Mouse (Mus musculus): ENCODE data around the gene Pdcl3. TPM values are rescaled to one million over a fixed set of nuclear protein-coding genes. Genes with fewer than 3 reads are reported as not detected.

Gene Pdcl3
- polyA plus RNA-seq, 1 experiment from 2014 or later = 126 TPM

DNA sequence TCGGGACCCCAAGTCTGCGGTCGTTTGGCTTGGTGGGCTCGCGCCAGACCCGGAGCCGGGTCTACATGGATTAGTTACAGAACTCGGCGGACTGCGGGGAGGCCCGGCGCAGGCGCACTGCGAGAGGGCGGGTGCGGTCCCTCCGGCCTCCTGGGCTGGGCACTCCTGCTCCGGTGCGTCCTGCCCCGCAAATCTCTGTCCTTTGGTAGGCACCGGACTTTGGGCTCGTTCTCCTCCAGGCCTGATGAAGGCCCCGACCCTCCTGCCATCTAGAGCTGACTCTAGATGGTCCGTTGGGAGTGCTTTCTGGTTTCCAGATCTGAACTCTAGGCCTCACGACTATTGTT is 2.4 kb downstream of the Pdcl3 start:
- Histone ChIP-seq H3K4me3 (peak overlapping the region; percentile 86), H3K4me1 (peaks cover 34% of the 10 kb centered on the region), H3K36me3 (peaks cover 25% of the 10 kb centered on the region), H3K27ac (replicated peaks) (peak overlapping the region; percentile 90), H3K9ac (peak overlapping the region; percentile 97), H3K4me2 (peak overlapping the region; percentile 91), H3K9me3 (no peaks in the 10 kb centered on the region), H3K27me3 (replicated peaks) (no peaks in the 10 kb centered on the region)
- ATAC-seq (ENCODE audit: extremely low read depth, insufficient number of reproducible peaks, low FRiP score, low TSS enrichment) = peak; percentile 78
- under 1% methylated on average over 25 of the region's 25 CpGs for WGBS

DNA sequence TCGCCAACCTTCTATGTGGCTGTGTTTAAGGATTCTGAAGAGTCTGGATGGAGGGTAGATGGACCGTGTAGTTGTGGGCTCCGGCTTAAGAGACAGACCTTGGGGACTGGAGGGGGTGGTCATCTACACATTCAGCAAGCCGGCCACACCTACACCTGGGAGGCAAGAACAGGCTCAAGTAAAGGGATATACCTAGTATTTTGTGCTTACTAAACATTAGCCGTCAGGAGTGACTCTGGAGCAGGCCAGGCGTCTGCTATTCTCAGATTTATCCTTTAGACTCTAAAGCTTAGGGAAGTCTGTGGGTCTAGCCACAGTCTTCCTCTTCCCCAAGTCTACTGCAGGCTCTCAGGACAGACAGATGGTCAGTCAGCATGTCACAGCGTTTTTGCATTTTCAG is 2.9 kb downstream of the Pdcl3 start:
- H3K27me3 ChIP-seq (replicated peaks) = no peaks in the 10 kb centered on the region
- H3K9me3 ChIP-seq = no peaks in the 10 kb centered on the region
- peak overlapping the region; percentile 86 for H3K4me3 ChIP-seq
- H3K9ac ChIP-seq = peak overlapping the region; percentile 97
- H3K36me3 ChIP-seq = peaks cover 30% of the 10 kb centered on the region
- peak overlapping the region; percentile 91 for H3K4me2 ChIP-seq
- ATAC-seq (ENCODE audit: extremely low read depth, insufficient number of reproducible peaks, low FRiP score, low TSS enrichment) = no peak
- WGBS = 12% methylated on average over 7 of the region's 7 CpGs
- H3K4me1 ChIP-seq = peaks cover 34% of the 10 kb centered on the region
- H3K27ac ChIP-seq (replicated peaks) = peak overlapping the region; percentile 90

DNA sequence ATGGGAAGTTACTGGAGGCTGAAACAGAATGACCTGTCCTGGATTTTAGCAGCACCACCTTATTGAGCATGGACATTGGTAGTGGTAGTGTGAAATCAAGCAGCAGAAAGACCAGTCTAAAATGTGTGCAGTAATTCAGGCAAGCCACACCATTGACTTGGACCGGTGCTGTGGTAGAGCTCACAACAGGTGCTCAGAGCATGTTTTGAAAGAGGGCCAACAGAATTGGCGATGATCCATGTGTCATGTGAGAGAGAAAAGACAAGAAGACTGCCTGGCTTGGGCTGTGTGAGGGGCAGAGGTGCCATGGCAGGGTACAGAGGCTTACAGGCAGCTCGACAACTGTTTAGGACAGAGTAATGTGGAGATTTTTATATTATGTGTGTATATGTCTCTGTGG is 7.0 kb downstream of the Pdcl3 start:
- Histone ChIP-seq H3K27ac (replicated peaks) (no peak overlapping the region), H3K36me3 (peaks cover 66% of the 10 kb centered on the region)
- 72% methylated on average over 3 of the region's 3 CpGs for WGBS

DNA sequence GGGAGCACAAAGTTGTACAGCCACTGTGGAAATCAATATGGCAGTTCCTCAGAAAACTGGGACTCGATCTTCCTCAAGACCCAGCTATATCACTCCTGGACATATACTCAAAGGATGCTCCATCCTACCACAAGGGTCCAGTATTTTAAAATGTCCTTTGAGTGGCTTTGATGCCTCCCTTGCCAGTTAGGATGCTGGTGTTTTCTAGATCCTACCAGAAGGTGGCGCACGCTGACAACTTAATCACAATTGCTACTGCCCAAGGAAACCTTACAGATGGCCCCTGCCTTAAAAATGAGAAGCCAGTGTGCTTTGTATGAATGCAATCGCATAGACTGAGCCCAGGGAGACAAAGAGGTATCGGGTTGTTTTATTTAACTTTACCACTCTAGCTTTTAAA is 15.7 kb downstream of the Pdcl3 start:
- WGBS = 18% methylated on average over 5 of the region's 5 CpGs
- Histone ChIP-seq H3K27me3 (replicated peaks) (0 out of 2 replicates have a peak, but pooled peaks cover 5% of the 10 kb centered on the region), H3K27ac (replicated peaks) (no peak overlapping the region), H3K4me3 (no peak overlapping the region), H3K9ac (no peak overlapping the region), H3K9me3 (no peaks in the 10 kb centered on the region), H3K4me1 (no peaks in the 10 kb centered on the region), H3K36me3 (peaks cover 19% of the 10 kb centered on the region), H3K4me2 (no peak overlapping the region)
- ATAC-seq (ENCODE audit: extremely low read depth, insufficient number of reproducible peaks, low FRiP score, low TSS enrichment) = no peak

More for the DNA sequence above, 7.0 kb downstream of the Pdcl3 start:
- no peak overlapping the region for H3K9ac ChIP-seq
- H3K27me3 ChIP-seq (replicated peaks) = no peaks in the 10 kb centered on the region
- no peaks in the 10 kb centered on the region for H3K9me3 ChIP-seq
- ATAC-seq (ENCODE audit: extremely low read depth, insufficient number of reproducible peaks, low FRiP score, low TSS enrichment) = no peak
- H3K4me2 ChIP-seq = no peak overlapping the region
- H3K4me1 ChIP-seq = peaks cover 31% of the 10 kb centered on the region
- no peak overlapping the region for H3K4me3 ChIP-seq

DNA sequence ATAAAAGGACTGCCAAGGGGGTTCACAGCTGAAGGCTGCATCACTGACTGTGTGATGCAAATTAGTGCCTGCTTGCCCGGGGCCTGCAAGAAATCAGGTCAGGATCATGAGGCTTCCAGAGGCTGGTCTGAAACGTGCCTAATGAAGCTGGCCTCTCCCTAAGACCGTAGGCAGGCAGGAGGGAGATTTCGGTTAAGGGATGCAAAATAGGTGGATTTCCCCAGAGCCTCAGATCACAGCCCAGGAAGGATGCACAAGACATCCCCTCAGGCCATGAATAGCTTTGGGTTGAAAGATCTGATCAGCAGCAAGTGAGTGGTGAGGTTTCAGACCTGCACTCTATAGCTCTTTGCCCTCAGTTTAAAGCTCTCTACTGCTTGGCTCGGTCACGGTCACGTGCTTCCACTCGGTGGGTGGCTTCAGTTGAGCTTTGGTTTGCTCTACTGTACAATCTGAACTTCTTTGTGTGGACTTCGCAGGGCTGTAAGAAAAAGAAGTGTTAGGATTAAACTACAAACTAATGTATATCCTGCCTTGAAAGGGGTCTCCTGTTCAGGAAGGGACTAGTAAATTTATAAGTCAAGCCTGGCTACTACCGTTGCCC is 20.4 kb downstream of the Pdcl3 start:
- Histone ChIP-seq H3K36me3 (no peaks in the 10 kb centered on the region), H3K27ac (replicated peaks) (no peak overlapping the region), H3K27me3 (replicated peaks) (0 out of 2 replicates have a peak, but pooled peaks cover 5% of the 10 kb centered on the region), H3K4me1 (peaks cover 13% of the 10 kb centered on the region), H3K9me3 (no peaks in the 10 kb centered on the region), H3K4me2 (no peak overlapping the region), H3K4me3 (no peak overlapping the region), H3K9ac (no peak overlapping the region)
- 68% methylated on average over 10 of the region's 10 CpGs for WGBS
- no peak for ATAC-seq (ENCODE audit: extremely low read depth, insufficient number of reproducible peaks, low FRiP score, low TSS enrichment)

DNA sequence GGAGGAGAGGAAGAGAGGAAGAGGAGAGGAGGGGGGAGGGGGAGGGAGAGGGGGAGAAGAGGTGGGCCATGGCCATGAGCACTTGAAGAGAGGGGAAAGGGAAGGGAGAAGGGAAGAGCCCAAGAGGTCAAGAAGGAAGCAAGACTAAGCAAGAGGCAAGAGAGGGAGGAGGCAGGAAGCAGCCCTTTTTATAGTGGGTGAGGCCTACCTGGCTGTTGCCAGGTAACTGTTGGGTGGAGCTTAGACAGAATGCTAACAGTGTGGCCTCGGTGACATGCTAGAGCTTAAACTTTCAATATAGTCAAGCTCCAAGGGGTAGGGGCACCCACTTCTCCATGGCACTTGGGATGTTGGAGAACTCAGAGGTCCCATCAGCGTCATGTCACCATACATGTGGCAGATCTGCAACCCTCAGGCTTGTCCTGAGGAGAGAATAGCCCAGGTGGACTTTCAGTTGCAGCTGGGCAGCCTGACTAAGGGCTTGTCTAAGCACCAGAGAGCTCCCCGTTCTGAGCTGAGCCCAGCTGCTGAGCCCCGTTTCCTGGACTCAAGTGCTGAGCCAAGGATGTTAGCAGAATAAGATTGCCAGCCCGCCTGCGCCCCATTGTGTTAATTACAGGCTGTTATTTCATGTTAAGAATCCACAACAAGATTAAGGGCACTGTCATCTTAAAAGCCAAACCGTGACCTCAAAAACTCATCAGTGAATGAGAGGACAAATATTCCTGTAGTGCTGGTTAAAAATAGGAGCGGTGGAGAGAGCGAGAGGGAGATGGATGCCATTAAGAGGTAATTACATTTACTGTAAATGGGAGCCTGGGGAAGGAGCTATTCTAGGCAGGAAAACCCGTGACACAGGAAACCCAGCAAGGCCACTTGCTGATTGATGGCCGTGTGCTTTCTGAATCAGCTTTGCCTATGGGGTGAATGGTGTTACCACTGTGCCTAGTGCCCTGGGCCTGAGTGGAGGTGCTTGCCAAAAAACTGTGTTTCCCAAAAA is 21.7 kb downstream of the Pdcl3 start:
- Histone ChIP-seq H3K9me3 (no peaks in the 10 kb centered on the region), H3K27me3 (replicated peaks) (0 out of 2 replicates have a peak, but pooled peaks cover 5% of the 10 kb centered on the region), H3K4me3 (no peak overlapping the region), H3K36me3 (no peaks in the 10 kb centered on the region), H3K27ac (replicated peaks) (peak overlapping the region; percentile 82), H3K9ac (peak overlapping the region; percentile 28; the same call in 1 of the 2 replicates), H3K4me1 (peaks cover 13% of the 10 kb centered on the region), H3K4me2 (peak overlapping the region; percentile 33)
- WGBS = 40% methylated on average over 11 of the region's 11 CpGs
- ATAC-seq (ENCODE audit: extremely low read depth, insufficient number of reproducible peaks, low FRiP score, low TSS enrichment) = no peak

- no peak overlapping the region for H3K4me3 ChIP-seq
Observed at GRCm38 (mm10) chr1:39010583-39011021, 25.2 kb downstream of the Pdcl3 start.

DNA sequence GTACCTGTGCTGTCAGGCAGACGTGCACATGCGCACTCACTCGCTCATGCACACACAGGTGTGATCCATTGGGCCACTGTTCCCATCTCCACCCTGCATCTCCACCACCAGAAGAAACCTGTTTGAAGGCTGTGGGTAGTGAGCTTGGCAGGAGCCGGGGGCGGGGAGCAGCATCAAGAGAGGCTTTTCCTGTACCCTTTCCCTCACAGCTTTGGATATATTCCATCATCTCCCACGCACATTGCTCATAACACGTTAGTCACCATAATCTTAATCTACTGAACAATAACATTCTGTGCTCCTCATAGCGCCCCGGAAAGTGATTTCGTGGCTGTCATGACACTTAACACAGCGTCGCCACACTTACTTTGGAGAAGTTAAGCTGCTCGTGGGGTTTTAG is 27.2 kb downstream of the Pdcl3 start:
- 78% methylated on average over 13 of the region's 13 CpGs for WGBS
- H3K27me3 ChIP-seq (replicated peaks) = 0 out of 2 replicates have a peak, but pooled peaks cover 17% of the 10 kb centered on the region

More at GRCm38 (mm10) chr1:39010583-39011021, 25.2 kb downstream of the Pdcl3 start:
- Histone ChIP-seq H3K9ac (no peak overlapping the region), H3K27me3 (replicated peaks) (0 out of 2 replicates have a peak, but pooled peaks cover 19% of the 10 kb centered on the region), H3K9me3 (no peaks in the 10 kb centered on the region), H3K36me3 (no peaks in the 10 kb centered on the region), H3K27ac (replicated peaks) (no peak overlapping the region), H3K4me1 (peaks cover 13% of the 10 kb centered on the region), H3K4me2 (peak overlapping the region; percentile 40)
- WGBS = 13% methylated on average over 12 of the region's 12 CpGs
- ATAC-seq (ENCODE audit: extremely low read depth, insufficient number of reproducible peaks, low FRiP score, low TSS enrichment) = no peak

DNA sequence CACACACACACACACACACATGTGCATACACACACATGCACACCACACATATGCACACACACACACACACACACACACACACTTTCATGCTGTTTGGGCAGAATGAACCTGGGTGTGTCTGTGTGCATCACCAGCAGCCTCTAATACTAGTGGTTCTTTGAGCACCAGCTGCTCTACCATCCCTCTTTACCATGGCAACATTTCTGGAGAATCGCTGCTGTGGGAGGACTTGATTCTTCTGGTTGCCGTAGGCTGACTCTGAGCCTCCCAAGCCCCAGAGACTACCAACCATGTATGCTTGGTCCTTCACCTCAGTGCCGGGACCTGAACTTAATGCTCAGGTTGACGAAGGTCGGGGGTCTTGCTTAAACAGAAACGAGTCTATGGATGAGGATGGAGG is 28.4 kb downstream of the Pdcl3 start:
- H3K27ac ChIP-seq (replicated peaks) = no peak overlapping the region
- no peaks in the 10 kb centered on the region for H3K9me3 ChIP-seq
- no peak overlapping the region for H3K4me3 ChIP-seq
- no peak for ATAC-seq (ENCODE audit: extremely low read depth, insufficient number of reproducible peaks, low FRiP score, low TSS enrichment)
- no peaks in the 10 kb centered on the region for H3K4me1 ChIP-seq
- WGBS = 78% methylated on average over 6 of the region's 6 CpGs
- 0 out of 2 replicates have a peak, but pooled peaks cover 17% of the 10 kb centered on the region for H3K27me3 ChIP-seq (replicated peaks)
- H3K4me2 ChIP-seq = no peak overlapping the region
- no peaks in the 10 kb centered on the region for H3K36me3 ChIP-seq
- no peak overlapping the region for H3K9ac ChIP-seq

More for the DNA sequence above, 27.2 kb downstream of the Pdcl3 start:
- Histone ChIP-seq H3K4me3 (no peak overlapping the region), H3K9ac (no peak overlapping the region), H3K4me1 (peaks cover 5% of the 10 kb centered on the region), H3K9me3 (no peaks in the 10 kb centered on the region), H3K4me2 (no peak overlapping the region), H3K36me3 (no peaks in the 10 kb centered on the region), H3K27ac (replicated peaks) (no peak overlapping the region)
- no peak for ATAC-seq (ENCODE audit: extremely low read depth, insufficient number of reproducible peaks, low FRiP score, low TSS enrichment)

DNA sequence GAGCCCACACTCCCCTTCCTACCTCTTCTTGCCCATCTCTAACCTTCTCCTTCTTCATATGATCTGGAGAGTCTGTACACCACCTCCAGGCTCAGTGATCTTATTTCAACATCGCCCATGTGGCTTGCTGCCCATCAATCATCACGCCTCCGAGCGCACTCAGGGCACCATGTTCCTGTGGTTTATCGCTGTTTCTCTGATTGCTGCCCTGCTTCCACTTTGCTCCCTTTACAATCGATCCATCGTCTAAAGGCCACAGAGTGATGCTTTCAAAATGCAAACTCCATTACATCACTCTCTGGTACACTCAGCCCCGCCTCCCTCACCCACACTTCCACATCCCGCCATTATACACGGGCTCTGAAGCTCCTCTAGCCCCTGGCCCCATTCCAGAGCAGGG is 30.1 kb downstream of the Pdcl3 start:
- Histone ChIP-seq H3K4me2 (no peak overlapping the region), H3K4me3 (no peak overlapping the region), H3K27me3 (replicated peaks) (0 out of 2 replicates have a peak, but pooled peaks cover 17% of the 10 kb centered on the region), H3K36me3 (no peaks in the 10 kb centered on the region), H3K9me3 (no peaks in the 10 kb centered on the region), H3K27ac (replicated peaks) (no peak overlapping the region), H3K9ac (no peak overlapping the region), H3K4me1 (no peaks in the 10 kb centered on the region)
- 79% methylated on average over 10 of the region's 10 CpGs for WGBS
- ATAC-seq (ENCODE audit: extremely low read depth, insufficient number of reproducible peaks, low FRiP score, low TSS enrichment) = no peak

GRCm38 (mm10) chr1:39017871-39018270 is 32.5 kb downstream of the Pdcl3 start:
- no peak overlapping the region for H3K9ac ChIP-seq
- H3K4me1 ChIP-seq = no peaks in the 10 kb centered on the region
- H3K4me2 ChIP-seq = no peak overlapping the region
- 60% methylated on average over 4 of the region's 4 CpGs for WGBS
- no peak for ATAC-seq (ENCODE audit: extremely low read depth, insufficient number of reproducible peaks, low FRiP score, low TSS enrichment)
- H3K27ac ChIP-seq (replicated peaks) = no peak overlapping the region
- H3K4me3 ChIP-seq = no peak overlapping the region
- no peaks in the 10 kb centered on the region for H3K9me3 ChIP-seq
- 0 out of 2 replicates have a peak, but pooled peaks cover 17% of the 10 kb centered on the region for H3K27me3 ChIP-seq (replicated peaks)
- H3K36me3 ChIP-seq = no peaks in the 10 kb centered on the region
